Mouse (Mus musculus) left cerebral cortex, postnatal 4 days (tissue): Measurements from ENCODE around the gene Gm6525. TPM values are rescaled to one million over a fixed set of nuclear protein-coding genes. Genes with fewer than 3 reads are reported as not detected.

ENCODE experiments used
- DNase-seq: peaks from one replicate; pipeline ENCODE4 v3.0.0-alpha.2; 2022
- intact Hi-C: fragments of 180-260 bp; cut with DNase I; formaldehyde crosslinking; loops from one replicate; pipeline ENCODE4 v1.15.1; 2025
- total RNA-seq, 2 experiments: library from RNA; stranded (reverse); gene quantifications; 2 replicates each; pipeline ENCODE4 v1.2.3; 2021

The Gm6525 gene
- total RNA-seq, result not detected

DNA sequence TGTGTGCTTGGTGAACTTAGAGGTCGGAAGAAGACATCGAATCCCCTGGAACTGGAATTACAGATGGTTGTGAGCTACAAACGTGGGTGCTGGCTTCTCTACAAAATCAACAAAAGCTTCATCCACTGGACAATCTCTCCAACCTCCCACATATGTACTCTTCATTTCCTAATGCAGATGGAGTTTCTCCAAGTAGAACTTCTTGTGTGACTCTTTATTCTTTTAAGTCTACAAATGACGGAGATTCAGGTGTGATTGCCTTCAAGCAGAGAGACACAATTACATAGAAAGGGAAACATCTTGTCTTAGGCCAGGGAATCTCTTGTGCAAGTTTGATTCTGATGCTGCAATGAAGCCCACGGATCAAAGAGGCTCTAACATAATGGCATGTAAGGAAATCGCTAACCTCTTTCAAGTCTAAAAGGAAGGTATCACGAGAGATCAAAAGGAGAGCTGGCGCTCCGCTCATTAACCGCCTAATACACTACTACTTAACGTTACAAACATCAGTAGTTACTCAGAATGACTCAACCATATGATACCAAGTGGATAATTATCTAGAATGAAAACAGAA lies at the start of gene Gm6525:
TSS of gene Gm6525 (plus strand) at position 524 of the 574 bp plus-strand sequence.
- intact Hi-C loops, result no loop called here
- no peak for DNase-seq

DNA sequence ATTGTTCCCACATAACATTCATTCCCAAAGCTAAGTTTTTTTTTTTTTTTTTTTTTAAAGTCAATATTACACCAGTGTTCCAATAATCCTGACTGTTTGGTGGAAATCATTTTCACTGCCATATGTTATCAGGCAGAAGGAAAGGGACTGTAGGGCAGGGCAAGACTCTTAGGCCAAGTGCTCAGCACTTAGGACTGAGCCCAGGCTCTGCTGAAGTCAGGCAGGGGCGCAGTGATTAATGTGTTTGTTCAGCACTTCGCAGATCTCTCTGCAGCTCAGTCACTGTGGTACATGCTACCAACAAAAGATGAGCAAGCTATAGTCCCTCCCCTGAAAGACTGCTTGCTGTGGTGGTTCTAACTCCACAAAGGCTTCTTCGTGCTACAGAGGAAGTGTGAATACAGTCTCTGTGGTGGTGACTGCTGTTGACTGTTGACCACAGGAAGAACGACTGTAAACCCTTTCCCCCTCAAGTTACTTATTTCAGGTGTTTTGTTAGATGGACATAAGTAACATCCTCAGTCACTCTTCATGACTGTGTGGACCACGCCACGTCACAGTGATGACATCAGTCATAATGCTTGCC lies 48.1 kb upstream of the Gm6525 start:
- intact Hi-C loops, result no loop called here
- no peak for DNase-seq

DNA sequence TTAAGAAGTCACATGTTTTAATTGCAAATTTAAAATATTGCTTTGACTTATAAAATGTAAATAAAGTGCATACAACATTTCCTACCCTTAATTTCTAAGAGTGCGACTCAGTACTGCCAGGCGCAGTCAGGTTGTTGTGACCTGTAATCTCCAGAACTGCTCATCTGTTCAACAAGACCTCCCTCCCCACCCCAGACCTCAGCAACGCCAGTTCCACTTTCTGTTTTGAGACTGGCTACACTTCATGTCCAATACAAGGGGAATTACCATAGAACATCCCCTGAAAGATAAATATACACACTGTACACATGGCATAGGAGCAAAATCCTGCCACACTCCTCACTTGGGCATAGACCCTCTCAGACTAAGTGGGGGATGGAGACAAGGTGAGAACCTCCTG lies 47.2 kb upstream of the Gm6525 start:
- intact Hi-C loops, result no loop called here
- no peak for DNase-seq

DNA sequence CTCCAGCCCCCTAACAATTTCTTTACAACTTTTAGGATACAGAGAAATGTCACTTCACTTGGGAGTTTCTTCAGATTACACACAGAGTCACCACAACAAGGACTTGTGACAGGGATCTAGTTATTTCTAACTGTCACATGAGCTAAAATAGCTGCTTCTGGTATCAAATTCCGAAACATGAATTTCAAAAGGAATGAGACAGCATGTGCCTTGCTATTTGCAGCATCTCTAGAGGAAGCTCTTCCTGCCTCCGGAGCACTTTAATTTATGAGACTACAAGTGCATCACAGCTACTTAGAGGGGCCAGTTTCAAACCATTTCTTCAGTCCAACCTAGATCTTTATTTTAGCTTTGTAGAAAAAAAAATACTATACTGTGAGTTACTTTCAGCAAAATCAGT lies 46.5 kb upstream of the Gm6525 start:
- no peak for DNase-seq
- intact Hi-C loops, result no loop called here

DNA sequence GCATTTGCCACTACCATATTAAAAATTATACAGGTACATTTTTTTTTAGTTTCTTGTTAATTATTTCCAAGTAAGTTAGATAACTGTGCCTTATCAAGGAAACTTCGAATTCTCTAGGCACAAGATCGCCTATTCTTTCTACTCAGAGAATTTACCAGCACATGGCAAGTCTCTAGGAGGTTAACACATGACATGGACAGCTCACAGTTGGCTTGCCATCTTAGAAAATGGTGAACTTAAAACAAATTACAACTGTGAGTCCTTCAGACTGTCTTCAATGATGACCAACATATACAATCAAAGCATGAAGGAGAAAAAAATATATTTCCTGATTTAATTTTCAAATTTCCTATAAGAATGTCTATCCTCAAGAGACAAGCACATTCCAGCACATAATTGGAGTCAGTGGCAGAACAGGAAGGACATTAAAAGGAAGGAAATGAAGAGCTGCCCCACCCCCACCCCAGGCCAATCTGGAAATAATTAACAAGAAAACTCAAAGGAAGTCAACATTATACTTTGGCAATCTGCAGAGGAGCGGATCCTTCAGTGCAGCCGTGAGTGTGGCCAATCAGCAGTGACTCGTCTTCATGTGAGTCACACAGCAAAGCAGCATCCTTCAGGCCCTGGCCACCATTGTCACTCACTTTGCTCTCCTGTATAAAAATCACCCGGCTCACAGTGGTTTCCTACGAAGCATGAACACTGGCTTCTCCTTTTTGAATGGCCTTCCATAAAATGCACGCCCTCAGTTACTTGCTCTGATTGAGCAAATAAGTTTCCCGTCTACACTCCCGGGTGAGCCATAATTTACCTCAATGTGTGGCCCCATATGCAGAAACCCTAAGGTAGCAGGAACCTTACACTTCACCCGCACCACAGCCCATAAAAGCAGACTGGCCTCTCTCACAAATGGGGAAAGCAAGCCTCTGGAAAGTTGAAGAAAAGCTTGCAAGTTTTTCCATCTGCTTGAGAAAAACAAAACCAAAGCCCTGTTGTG lies 44.7 kb upstream of the Gm6525 start:
- intact Hi-C loops, result no loop called here
- DNase-seq, result no peak

DNA sequence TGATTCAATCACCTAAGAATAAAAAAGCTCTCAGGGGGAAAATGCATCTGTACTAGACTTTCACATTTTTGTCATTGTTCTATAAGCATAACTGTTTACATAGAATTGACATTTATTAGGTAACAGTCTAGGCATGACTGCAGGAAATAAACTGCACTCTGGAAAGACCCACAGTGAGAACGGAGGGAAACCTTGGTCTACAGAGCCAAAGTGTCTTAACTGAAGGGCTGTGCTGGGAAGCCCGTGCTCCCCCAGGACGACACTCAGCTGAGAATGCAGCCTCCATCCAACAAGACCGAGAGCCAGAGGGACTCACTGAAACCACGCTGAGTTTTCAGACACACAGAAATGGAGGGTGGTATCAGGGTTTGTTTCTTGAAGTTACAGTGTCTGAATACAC lies 43.1 kb upstream of the Gm6525 start:
- DNase-seq, result no peak
- intact Hi-C loops, result no loop called here

DNA sequence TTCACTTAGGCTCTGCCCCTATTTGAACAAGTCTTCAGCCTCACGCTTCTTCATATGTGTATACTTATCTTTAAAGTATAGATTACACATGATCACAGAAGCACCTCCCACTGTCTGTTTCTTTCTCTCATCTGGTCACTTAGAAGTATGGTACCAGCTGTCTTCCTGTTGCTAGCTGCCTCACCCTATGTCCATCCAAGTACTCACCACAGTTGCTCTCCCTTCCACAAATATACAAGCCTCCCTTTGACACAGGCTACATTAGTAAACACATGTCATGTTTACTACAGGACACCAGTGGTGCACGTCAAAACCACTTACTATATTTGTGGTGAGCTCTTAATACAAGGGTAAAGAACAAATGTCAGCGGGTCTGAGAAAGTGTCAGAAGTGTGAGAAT lies 42.5 kb upstream of the Gm6525 start:
- intact Hi-C loops, result no loop called here
- no peak for DNase-seq

DNA sequence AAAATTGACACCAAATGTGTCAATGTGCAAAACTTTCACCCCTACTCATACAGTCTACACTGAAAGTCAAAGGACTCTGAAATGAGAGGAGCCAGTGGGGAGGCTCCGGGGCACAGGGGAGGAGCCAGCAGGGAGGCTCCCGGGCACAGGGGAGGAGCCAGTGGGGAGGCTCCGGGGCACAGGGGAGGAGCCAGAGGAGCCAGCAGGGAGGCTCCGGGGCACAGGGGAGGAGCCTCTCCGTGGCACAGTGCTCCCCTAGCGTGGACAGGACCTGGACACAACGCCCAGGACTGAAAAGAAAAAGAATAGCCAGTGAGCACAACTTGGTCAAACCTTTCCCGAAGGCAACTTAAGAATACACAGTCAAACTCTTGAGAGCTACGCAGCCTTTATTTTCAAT lies 38.5 kb upstream of the Gm6525 start:
- intact Hi-C loops, result no loop called here
- DNase-seq, result no peak

DNA sequence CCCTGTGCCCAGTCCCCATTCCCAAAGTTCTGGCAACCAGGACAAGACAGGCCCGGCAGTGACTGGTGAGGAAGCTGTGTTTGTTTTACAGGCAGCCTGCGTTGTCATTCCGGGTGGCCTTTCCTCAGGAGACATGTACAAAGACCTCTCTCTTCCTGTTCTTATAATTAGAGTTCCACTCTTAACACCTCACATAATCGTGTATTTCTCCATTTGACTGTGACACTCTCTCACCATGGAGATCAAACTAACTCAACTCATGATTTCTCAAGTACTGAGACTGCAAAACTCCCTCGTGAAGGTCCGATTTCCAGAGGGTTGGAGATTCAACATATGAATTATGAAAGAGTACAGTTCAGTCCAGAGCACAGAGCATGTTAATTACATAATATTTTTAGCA lies 38.0 kb upstream of the Gm6525 start:
- intact Hi-C loops, result no loop called here
- no peak for DNase-seq

DNA sequence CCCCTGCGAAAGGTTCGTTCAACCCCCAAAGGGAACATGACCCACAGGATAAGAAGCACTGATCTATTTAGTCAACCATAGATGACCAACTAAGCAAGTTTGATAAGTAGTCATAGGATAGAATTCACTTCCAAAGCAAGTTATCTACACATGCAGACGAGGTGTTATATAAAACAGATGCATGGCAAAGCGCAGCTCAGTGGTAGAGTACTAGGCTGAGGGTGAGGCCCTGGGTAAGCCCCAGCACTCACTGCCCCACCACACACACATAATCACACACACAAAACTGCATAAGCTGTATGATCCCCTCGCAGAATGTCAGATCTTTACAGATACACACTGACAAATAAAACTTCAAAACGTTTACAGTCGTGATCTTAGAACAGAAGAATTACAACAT lies 37.4 kb upstream of the Gm6525 start:
- intact Hi-C loops, result no loop called here

DNA sequence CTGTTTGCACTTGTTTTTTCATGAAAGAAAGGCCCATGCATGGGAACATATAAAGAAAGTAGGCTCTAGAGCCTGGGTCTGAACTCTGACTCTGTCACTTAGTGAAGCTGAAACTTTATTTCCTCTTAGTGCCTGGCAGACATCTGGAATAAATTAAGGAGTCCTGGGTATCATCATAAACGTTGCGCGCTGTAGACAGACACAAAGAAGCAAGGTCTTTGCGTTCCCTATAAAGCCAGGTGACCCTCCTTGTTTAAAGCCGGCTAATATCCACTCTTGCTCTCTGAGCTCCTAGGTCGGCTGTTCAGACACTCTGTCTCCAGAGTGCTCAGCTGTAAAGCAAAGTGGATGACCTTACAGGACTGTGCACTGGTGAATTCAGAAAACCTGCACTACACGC lies 33.0 kb upstream of the Gm6525 start:
- intact Hi-C loops, result no loop called here
- no peak for DNase-seq

More for the DNA sequence above, 37.4 kb upstream of the Gm6525 start:
- no peak for DNase-seq

DNA sequence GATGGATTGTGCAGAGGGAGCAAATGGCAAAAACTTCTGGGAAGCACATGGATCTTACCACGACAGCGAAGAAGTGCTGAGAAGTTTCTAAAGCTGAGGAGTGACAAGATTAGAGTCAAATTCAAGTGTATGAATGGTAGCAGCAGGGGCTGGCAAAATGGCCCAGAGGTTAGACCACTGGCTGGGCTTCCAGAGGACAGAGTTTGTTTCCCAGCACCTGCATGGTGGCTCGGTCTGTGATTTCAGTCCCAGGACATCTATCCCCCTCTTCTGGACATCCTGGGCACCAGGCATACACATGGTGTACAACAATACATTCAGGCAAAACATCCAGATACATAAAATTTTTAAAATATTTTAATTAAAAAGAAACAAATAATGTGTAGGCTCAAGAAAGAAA lies 24.1 kb upstream of the Gm6525 start:
- DNase-seq, result no peak
- intact Hi-C loops, result loop anchor here (5.0 kb wide), 1 partner anchor 108 kb away; the partner anchor contains the start of gene Tmem131l

DNA sequence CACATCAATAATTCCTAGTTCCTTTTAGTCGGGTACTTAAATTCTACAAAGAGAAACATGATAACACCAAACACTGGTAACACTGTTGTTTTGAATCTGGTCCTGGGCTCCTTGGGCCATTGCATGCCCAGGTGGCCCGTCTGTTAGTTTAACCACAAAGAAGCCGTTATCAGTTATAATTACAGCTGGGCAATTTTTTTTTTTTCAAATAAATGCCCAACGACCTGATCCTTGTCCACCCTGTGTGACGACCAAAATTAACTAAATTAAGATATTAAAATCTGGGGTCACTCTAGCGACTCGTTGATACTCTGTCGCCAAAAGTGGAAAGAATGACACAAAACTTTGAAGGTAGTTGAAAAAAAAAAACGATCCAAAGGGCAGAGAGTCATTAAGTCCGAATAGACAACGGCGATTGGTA lies 19.2 kb upstream of the Gm6525 start:
- DNase-seq, result no peak
- intact Hi-C loops, result loop anchor here (5.0 kb wide), 2 partner anchors 112 to 212 kb away; partner anchors contain the start of gene Tmem131l

DNA sequence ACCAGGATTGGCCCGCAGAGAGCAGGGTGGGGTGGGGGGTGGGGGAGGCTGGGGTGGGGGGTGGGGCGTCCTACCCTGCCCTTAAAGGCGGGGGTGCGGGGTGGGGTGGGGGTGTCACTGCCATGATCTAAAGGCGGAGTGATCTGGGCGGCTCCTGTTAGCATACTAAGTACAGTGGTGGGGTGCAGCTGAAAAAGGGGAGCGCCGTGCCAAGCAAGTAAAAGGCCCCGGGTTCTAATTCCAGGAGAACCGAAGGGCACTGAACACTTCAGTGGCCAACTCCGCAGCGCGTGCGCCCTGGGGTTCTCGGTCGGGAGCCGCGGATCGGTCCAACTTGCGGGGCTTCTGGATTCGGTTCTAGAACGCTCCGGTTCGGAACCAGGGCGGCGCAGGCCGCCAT lies 18.8 kb upstream of the Gm6525 start:
- no peak for DNase-seq
- intact Hi-C loops, result loop anchor here (5.0 kb wide), 1 partner anchor 213 kb away; no protein-coding TSS in a partner anchor

DNA sequence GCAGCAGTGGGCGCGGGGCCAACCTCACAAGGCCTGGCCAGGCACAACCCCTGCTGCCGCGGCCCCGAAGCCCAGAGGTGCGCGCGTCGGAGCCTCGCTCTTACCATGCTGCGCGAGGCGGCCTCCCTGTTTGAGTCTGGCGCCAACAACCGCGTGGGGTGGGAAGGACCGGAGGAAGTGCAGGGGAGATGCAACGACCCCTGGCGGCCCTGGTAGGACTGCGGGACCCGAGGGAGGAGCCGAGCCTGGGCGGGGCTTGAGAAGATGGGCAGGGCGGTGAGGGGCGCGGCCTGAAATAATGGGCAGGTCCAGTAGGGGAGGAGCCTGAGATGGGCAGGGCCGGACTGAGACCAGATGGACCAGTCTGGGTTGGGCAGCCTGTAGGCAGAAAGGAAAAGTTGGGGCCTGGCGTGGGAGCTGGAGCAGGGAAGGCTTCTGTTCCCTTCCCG lies 18.3 kb upstream of the Gm6525 start, which contains the start of gene Mnd1:
TSS of gene Mnd1 (minus strand) at position 229 of the 449 bp plus-strand sequence.
- peak; percentile 99 for DNase-seq
- intact Hi-C loops, result loop anchor here (5.0 kb wide), 1 partner anchor 213 kb away; no protein-coding TSS in a partner anchor

DNA sequence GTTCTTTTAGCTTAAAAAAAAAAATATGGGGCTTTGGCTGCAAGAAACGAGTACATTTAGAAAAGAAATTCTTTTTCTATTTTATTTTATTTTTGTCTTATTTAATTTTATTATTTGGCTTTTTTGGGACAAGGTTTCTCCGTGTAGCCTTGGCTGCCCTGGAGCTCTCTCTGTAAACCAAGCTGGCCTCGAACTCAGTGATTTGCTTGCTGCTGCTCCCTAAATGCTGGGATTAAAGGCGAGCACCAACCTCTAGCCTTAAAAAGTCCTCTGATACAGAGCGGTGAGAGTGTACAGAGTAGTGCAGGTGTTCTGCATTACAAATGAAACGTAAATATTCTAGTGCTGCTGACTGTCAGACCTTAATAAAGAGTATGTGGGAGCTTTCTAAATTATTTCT lies 17.8 kb upstream of the Gm6525 start:
- DNase-seq, result no peak
- intact Hi-C loops, result loop anchor here (5.0 kb wide), 1 partner anchor 214 kb away; no protein-coding TSS in a partner anchor

DNA sequence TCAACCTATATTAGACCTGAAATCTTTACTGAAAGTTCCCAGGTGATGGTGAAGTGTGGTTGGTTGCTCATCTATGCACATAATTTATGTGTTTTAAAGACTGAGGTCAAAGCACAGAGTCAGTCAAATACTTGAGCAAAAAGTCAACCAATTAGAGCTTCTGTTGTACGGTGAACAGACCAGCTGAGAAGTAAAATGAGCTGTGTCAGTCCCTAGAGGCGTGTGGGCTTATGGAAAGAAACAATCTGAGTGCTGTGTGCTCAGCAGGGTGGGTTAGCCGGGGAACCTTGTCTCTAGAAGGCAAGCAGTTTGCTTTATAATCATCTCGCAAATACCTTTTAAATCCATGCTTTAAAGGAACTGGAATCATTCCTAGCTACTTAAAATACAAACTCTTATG lies 16.9 kb upstream of the Gm6525 start:
- no peak for DNase-seq
- intact Hi-C loops, result loop anchor here (5.0 kb wide), 1 partner anchor 215 kb away; no protein-coding TSS in a partner anchor

DNA sequence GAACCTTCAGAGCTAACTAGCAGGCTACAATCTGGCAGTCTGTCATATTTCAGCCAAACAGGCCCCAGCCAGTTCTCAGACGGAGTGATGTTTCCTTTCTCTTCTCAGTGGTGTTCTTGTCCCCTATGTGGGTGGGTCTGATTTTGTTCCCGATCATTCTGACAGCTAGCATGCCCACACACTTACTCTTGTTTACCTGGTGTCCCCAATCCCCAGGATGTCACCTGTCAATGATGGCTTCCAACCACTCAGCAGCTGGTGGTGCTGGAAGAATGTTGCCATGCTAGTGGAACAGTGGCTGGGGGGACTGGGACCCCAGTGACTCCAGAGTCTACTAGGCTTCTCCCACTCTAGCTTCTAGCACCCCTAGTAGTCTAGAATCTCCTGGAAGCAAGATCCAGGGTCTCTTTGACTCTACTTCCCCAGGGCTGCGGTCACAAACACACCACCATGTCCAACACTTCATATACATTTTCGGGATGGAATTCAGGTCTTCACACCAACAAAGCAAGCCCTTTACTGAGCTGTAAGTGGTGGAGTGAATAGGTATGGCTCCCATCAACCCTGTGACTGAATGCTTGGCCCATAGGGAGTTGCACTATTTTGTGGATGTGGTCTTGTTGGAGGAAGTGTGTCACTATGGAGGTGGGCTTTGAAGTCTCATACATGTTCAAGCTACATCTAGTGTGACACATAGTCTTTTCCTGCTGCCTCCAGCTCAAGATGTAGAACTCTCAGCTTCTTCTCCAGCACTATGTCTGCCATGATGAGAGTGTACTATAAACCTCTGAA lies 16.1 kb upstream of the Gm6525 start:
- no peak for DNase-seq
- intact Hi-C loops, result loop anchor here (5.0 kb wide), 1 partner anchor 215 kb away; no protein-coding TSS in a partner anchor

DNA sequence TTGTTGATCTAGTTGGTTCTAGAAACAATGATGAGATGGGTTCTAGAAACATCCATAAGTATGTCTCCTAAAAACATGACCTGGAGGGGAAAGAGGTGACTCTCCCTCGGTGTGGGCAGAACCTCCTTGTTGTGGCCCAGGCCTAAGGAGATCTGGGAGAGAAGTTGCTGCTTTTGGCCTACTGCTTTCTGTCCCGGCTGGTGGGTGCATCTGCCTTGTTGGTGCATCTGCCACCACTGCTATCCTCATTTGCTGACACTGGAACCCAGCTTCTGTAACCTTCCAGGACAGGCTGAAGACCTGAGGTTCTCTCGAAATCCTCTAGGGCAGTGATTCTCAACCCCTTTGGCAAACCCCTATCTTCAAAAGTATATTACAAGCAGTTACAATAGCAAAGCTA lies 8.5 kb upstream of the Gm6525 start:
- DNase-seq, result no peak
- intact Hi-C loops, result no loop called here

DNA sequence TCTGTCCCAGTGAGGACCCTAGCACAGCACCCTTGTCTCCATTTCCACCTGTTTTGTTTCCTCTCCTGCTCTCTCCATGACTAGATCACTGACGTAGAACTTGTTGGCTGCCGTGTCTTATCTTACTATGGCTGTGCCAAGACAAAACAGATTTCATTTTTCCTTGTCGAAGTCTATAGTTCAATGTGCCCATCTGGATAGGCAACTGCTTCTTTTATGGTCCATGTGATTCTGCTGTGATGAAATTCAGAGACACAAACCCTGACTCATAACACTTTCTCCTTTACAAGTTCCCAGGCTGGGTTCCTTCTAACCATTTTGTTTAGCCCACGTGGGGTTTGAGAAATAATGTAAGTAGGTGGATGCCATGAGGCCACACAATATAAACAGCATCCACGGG lies 7.8 kb upstream of the Gm6525 start:
- DNase-seq, result no peak
- intact Hi-C loops, result no loop called here
